Mouse (Mus musculus) kidney, adult 2 months (tissue): ENCODE measurements around the gene Plppr3.
"Not testable (repeated sequence)": the region's sequence is repeated elsewhere in the genome, so short reads cannot be mapped to it uniquely, and the experiment has no call there.

Experiments used
- CTCF ChIP-seq: fragments of 200-500 bp; conservative IDR thresholded peaks from 2 replicates; pipeline ENCODE4 v1.5.1; 2011; ENCODE audit warnings: low read depth, mild to moderate bottlenecking, control low read depth, low read length, moderate library complexity, mixed read lengths; ENCODE audit not compliant: insufficient read depth, insufficient read length
- POLR2A ChIP-seq: fragments of 200-500 bp; IDR thresholded peaks from one replicate; pipeline ENCODE4 v1.6.1; 2011; ENCODE audit warnings: low read depth, low read length, control low read depth

DNA sequence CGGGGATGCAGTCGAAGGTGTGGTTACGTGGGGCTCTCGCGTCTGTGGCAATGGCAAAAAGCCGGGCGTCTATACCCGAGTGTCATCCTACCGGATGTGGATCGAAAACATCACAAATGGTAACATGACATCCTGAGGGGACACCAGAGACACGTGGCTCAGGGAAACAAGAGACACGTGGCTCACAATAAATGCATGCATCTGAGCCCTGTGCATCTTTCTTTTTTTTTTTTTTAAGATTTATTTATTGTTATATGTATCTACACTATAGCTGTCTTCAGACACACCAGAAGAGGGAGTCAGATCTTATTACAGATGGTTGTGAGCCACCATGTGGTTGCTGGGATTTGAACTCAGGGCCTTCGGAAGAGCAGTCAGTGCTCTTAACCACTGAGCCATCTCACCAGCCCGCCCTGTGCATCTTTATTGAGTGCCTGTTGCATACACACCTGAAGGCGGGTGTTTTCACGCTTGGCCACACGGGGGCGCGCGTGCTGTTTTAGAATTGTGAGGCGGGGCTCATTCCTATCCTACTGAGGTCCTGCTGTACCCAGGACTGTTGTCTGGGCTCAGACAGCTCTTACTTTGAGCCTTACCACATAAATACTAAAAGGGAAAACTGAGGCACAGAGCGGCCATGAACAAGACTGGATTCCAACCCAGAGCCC is 18.2 kb upstream of the Plppr3 start:
- TF ChIP-seq CTCF = peak; percentile 79
- not testable (repeated sequence) for TF ChIP-seq POLR2A
